Mouse (Mus musculus): ENCODE measurements at regions not wholly inside any gene's neighbourhood (a gene's known extent, or its start where the extent isn't known, plus 50 kb on each side); places are given as distances from the start of the nearest gene placed in this dataset.

GRCm38 (mm10) chr5:63579409-63579808, 69.5 kb upstream of the Nwd2 start:
- H3K9ac ChIP-seq (replicated peaks; ENCODE audit: low read length): no peak overlapping the region
- no peak overlapping the region for H3K4me3 ChIP-seq (replicated peaks; ENCODE audit: low read depth, low read length)
- ATAC-seq (ENCODE audit: low FRiP score, low TSS enrichment): no peak
- H3K4me2 ChIP-seq (ENCODE audit: low read length): no peak overlapping the region
- no peaks in the 10 kb centered on the region for H3K27me3 ChIP-seq (ENCODE audit: control insufficient read depth, insufficient read depth, low read length)
- 63% methylated on average over 2 of the region's 2 CpGs for WGBS
- no peaks in the 10 kb centered on the region for H3K4me1 ChIP-seq (ENCODE audit: control insufficient read depth, insufficient read depth, low read length)
- no peaks in the 10 kb centered on the region for H3K36me3 ChIP-seq (ENCODE audit: control insufficient read depth, insufficient read depth, low read length)
- no peak overlapping the region for H3K27ac ChIP-seq (replicated peaks; ENCODE audit: low read depth, low read length)
- H3K9me3 ChIP-seq (ENCODE audit: control insufficient read depth, low read length): no peaks in the 10 kb centered on the region
- DNase-seq: peak; percentile 5

DNA sequence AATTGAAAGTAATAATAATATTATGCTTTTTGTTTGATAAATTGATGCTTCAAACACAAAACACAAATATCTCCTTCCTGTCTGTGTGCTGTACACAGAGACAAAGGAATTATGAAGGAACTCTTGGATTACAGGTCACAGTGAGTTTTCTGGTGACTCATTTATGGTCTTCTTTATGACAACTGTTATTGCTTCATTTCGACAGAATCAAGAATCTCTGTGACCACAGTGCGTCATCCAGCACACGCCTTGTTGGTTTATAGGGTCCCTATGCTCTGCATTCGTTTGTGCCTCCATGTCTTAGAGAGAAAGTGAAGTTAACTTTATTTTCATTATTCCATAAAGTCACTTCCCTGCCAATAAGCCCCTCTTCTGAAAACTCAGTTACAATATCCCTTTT, 61.9 kb upstream of the Nwd2 start:
- no peaks in the 10 kb centered on the region for H3K9me3 ChIP-seq (ENCODE audit: control insufficient read depth, low read length)
- no peak overlapping the region for H3K4me3 ChIP-seq (replicated peaks; ENCODE audit: low read depth, low read length)
- no peak overlapping the region for H3K9ac ChIP-seq (replicated peaks; ENCODE audit: low read length)
- H3K4me2 ChIP-seq (ENCODE audit: low read length): no peak overlapping the region
- no peaks in the 10 kb centered on the region for H3K36me3 ChIP-seq (ENCODE audit: control insufficient read depth, insufficient read depth, low read length)
- no peak overlapping the region for H3K27ac ChIP-seq (replicated peaks; ENCODE audit: low read depth, low read length)
- no peaks in the 10 kb centered on the region for H3K27me3 ChIP-seq (ENCODE audit: control insufficient read depth, insufficient read depth, low read length)
- DNase-seq (no peak), ATAC-seq (ENCODE audit: low FRiP score, low TSS enrichment) (no peak)
- H3K4me1 ChIP-seq (ENCODE audit: control insufficient read depth, insufficient read depth, low read length): no peaks in the 10 kb centered on the region
- 93% methylated on average over 4 of the region's 4 CpGs for WGBS

DNA sequence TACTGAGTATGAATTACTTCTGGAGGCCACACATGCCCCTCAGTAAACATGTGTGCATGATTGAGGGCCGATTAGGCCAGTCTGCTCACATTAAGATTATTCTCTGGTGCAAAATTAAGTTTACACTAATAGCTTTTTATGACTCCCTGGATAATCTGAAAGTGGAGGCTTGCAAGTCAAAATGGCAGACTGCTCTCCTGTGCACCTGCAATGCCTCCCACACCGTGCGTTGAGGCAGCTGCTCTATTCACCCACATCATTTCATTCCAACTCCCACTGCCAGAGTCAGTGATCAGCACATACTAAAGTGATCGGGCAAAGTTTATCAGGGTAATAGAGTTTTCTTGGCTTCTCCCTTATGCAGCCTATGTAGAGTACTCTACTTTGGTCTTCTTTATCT, 61.0 kb upstream of the Nwd2 start:
- H3K4me1 ChIP-seq (ENCODE audit: control insufficient read depth, insufficient read depth, low read length): no peaks in the 10 kb centered on the region
- no peak for ATAC-seq (ENCODE audit: low FRiP score, low TSS enrichment)
- no peaks in the 10 kb centered on the region for H3K9me3 ChIP-seq (ENCODE audit: control insufficient read depth, low read length)
- DNase-seq: no peak
- WGBS: 92% methylated on average over 4 of the region's 4 CpGs
- H3K4me3 ChIP-seq (replicated peaks; ENCODE audit: low read depth, low read length): no peak overlapping the region
- H3K27ac ChIP-seq (replicated peaks; ENCODE audit: low read depth, low read length): no peak overlapping the region
- H3K4me2 ChIP-seq (ENCODE audit: low read length): no peak overlapping the region
- no peaks in the 10 kb centered on the region for H3K27me3 ChIP-seq (ENCODE audit: control insufficient read depth, insufficient read depth, low read length)
- no peaks in the 10 kb centered on the region for H3K36me3 ChIP-seq (ENCODE audit: control insufficient read depth, insufficient read depth, low read length)
- no peak overlapping the region for H3K9ac ChIP-seq (replicated peaks; ENCODE audit: low read length)

Data from midbrain, embryonic 14.5 days (tissue).